Mouse (Mus musculus) c-Kit-negative CD71-positive TER-119-positive erythroid progenitor cells, embryonic 14.5 days (primary cell): ENCODE data around the gene Iqcg.

Experiments used
- DNase-seq: peaks from one replicate; pipeline ENCODE4 v3.0.0-alpha.2; 2013; ENCODE audit warnings: low read depth, low spot score

Iqcg gene

DNA sequence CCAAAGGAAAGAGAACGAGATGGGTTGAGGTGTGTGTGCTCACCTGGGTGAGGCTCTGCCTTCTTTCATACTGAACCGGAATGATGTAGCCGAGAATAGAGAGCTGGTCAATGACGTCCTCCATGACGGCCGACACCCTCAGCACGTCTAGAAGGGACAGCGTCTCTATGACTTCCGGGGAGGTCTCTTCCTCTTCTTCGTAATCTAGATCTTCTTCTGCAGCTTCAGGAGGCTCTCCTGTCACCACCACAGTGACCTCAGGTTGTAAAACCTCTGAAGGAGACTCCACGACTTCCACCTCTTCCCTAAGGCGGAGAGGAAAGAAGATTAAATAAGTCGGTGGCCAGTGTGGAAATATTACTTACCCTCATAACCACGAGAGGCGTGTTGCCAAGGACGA is 6.2 kb downstream of the Iqcg start:
- DNase-seq: no peak

DNA sequence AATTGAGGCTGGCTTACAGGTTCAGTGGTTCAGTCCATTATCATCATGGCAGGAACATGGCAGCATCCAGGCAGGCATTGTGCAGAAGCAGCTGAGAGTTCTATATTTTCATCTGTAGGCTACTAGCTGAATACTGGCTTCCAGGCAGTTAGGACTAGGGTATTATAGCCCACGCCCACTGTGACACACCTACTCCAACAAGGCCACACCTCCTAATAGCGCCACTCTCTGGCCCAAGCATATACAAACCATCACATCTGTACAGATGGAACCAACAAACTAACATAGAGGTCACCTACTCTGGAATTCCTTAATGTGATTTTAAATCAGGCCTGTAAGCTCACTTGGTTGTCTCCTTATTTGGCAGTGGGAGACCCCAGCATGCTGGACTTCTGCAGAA is 7.3 kb downstream of the Iqcg start:
- no peak for DNase-seq

- DNase-seq: no peak
Measured at GRCm38 (mm10) chr16:33048004-33048403, 8.0 kb downstream of the Iqcg start.

DNA sequence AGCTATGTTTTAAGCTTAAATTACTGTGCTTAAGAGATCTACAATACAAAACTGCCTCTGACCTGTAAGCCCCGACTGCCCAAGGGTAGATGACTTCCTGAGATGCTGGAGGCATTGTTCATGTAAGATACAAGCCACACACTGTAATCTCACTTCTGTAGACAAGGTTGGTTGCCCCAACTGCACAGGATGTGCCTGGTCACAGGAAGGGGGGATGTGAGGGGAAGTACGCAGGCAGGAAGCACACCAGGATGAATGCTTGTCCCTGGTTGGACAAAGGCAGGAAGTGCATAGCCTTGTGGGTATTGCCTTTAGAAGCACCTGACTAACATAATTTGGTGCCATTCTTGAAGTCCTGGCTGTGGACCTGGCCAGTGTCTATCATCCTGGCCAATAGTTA is 12.8 kb downstream of the Iqcg start:
- no peak for DNase-seq

DNA sequence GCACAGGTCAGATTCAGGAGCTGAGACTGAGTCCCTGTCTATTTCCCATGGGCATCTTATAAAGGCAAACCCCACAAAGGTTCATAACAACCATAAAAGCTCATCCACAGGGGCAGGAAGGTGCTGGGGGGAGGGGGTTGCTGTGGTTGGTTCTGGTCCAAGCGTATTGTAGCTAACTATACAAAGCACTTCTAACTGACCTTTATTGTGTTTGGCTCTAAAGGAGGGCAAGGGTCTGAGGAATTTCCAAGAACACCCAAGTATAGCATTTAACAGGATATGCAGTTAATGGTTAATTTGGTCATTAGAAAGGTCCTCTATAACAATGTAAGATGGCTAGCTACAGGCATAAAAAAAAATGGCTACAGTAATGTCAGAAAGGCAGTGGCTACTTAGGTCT is 13.3 kb downstream of the Iqcg start:
- DNase-seq: no peak

DNA sequence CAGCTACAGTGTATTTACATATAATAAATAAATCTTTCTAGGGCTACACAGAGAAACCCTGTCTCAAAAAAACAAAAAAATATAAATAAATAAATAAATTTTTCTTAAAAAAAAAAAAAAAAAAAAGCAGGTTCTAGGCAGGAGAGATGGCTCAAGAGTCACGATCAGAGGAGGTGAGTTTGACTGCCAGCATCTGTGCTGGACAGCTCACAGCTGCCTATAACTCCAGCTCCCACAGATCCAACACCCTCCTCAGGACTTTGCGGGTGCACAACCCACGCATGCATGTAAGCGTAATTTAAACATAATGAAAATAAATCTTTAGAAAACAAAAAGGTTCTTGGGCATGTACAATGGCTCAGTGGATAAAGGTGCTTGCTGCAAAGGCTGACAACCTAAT is 20.0 kb downstream of the Iqcg start:
- DNase-seq: no peak

DNA sequence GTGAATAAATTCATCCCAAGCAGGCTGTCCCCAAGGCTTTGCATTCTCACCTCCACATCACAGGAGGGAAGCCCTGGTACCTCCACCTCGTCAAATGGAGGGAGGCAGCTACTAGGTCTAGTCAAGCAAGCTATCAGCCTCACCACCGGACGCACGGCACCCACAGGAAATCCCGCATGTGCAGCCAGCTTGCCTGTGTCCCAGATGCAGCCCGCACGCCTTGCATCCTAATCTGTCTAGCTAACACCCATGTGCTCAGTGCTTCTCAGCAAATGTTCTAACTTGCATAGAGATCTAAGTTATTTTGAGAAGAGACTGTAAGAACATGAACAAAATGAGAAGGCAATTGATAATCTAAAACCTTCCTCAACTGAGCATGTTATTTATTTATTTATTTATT is 29.7 kb downstream of the Iqcg start:
- DNase-seq: no peak

DNA sequence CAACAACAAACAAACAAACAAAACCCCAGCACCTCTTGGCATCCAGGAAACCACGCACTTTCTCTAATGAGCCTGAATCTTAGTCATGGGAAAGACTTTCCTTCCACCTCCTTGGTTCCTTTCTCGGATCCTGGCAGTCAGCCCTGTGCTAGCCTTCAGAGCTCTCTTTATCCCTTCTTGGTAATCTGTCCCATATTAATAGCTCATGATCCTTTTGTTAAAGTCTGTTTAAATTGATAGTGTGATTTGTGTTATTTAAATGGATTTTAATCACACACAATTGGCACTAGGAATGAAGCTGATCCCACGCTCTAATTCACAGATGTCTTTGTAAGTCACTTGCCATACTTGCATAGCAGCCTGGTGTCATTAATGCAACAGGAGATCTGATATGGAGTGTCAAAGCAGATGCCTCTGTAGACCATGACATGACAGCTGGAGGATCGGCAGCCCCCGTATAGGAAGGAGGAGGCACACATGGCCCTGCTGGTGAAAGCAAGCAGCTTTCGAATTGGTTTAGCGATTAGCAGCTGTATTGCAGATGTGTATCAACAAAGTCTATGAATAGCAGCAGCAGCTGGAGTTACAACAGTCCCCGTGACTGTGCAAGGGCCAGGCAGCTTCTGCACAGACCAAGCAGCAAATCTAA is 31.4 kb downstream of the Iqcg start:
- DNase-seq: no peak

- peak; percentile 58 for DNase-seq
Measured at GRCm38 (mm10) chr16:33023750-33024149, 32.3 kb downstream of the Iqcg start.

GRCm38 (mm10) chr16:33021381-33021780 is 34.6 kb downstream of the Iqcg start:
- DNase-seq: no peak

DNA sequence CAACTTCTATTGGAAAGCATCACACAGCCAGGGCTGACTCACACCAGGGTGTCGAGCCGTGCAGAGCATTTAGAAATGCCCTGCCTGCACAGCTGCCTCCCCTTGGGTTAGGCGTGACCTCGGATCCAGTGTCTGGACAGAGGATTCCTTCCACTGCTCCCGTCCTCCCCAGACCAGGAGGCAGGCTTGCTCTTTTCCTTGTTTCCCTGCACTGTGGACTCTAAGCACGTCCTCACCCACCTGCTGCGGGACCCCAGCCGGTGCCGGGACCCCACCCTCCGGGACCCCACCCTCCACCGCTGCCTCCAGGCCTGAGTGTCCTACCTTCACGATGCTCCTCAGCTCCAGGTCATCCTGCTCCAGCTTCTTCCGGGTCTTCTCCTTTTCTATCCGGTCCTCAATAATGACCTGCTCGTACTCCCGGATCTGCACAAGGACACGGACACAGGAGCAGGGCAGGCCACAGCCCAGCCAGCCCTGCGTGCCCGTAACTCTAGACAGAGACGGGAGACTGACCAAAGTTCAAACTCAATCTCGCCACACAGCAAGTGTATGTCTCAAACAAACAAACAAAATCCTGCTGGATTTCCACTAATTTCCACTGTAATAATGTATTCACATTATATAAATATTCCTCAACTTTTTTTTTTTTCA is 36.8 kb downstream of the Iqcg start:
- DNase-seq: no peak

DNA sequence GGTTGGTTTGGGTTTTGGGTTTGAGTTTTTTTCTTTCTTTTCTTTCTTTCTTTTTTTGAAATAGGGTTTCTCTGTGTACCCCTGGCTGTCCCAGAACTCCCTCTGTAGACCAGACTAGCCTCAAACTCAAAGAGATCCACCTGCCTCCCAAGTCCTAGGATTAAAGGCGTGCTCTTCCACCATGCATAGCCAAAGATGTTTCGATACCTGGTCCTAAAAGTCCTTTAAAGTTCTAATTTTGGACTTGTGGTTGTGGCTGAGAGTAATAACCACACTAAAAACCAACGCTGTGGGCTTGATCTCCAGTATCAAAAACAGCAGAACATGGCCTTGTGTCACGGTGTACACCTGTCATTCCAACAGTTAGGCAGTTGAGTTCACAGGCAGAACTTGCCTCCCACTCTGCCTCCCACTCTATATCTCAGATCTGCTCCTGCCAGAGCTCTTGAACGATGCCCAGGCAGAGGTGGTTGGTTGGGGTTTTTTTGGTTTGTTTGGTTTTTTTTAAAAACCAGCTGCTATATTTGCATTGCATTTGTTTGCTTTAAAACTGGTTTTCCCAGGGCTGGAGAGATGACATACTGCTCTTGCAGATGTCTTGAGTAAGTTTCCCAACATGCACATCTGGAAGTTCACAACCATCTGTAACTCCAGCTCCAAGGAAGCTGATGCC is 38.2 kb downstream of the Iqcg start:
- DNase-seq: no peak

GRCm38 (mm10) chr16:33015986-33016385 is 40.0 kb downstream of the Iqcg start:
- no peak for DNase-seq

DNA sequence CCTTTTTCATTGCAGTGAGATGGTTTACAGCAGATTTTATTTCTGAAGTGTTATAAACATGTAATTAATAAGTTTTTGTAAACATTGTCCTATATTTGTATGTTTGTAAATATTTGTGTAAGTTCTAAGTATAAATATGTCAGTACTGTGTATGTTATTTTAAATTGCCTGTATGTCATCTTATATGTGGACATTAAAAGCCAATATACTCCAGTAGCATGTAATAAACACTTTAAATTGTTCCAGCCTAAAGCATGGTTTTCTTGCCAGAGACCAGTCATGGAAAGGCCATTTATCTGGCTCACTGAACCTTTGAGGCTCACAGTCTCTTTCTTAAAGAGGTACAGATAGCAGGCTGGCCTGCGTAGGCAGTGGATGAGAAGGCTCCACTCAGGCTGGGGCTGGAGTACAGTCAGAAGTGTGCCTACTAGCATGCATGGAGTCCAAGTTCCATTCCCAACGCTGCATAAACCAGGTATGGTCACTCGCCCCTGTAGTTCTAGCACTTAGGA is 40.6 kb downstream of the Iqcg start:
- no peak for DNase-seq

GRCm38 (mm10) chr16:33014921-33015320 is 41.1 kb downstream of the Iqcg start:
- DNase-seq: no peak

DNA sequence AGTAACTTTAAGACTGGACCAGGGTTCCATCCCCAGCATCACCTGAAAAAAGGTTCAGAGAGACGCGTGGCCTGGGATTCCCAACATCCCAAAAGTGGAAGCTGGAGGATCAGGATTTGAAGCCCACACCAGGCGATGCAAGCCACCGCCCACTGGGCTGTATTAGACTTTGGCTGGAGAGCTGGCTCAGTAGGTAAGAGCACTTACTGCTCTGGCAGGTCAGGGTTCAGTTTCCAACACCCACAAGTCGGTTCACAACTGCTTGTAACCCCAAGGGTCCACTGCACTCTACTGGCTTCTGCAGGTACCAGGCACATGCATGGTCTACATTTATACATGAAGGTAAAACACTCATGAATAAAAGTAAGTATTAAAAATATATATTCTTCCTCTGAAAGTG is 42.2 kb downstream of the Iqcg start:
- no peak for DNase-seq

DNA sequence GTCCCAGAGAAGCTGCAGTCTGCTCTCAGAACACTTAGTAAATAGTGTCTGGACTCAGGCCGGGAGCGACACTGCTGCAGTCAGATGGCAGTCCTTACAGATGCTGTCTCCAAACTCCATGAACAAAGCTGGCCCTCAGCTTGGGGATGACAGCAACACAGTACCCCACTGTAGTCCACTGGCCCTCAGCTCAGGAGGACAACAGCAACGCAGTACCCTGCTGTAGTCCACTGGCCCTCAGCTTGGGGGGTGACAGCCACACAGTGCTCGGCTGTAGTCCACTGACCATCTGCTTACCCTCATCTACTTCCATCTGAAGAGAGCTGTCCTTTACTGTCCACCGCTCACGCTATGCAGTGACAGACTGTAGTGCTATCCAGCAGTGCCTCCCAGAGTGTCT is 45.9 kb downstream of the Iqcg start:
- DNase-seq: no peak

DNA sequence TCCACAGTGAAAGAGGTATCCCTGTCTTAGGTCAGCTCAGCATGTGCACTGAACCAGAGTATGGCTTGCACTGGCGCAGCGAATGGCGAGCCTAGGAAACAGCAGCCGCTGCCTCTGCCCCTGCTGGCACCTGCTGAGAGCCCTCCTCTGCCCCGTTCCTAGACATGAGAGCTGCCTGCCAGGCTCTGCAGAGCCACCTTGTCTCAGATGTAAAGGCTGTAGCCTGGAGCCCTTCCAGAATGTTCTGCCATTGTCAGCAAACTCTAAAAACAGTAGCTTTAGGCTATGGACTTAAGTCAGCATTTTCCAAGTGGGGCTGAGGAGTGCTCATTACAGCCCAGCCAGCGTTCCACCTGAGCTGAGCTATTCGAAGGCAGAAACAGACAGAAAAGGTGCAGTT is 48.6 kb downstream of the Iqcg start:
- no peak for DNase-seq

- DNase-seq: no peak
Measured at GRCm38 (mm10) chr16:33006888-33007287, 49.1 kb downstream of the Iqcg start.

GRCm38 (mm10) chr16:33005216-33005615 is 50.8 kb downstream of the Iqcg start:
- DNase-seq: no peak

GRCm38 (mm10) chr16:32992158-32992557 is 63.9 kb downstream of the Iqcg start:
- no peak for DNase-seq

- DNase-seq: no peak
Measured at GRCm38 (mm10) chr16:32984631-32985030, 71.4 kb downstream of the Iqcg start.

- no peak for DNase-seq
Measured at GRCm38 (mm10) chr16:32981405-32981804, 74.6 kb downstream of the Iqcg start.
